ENCODE assay signal across 8 mouse cellular contexts in the genomic region with DNA sequence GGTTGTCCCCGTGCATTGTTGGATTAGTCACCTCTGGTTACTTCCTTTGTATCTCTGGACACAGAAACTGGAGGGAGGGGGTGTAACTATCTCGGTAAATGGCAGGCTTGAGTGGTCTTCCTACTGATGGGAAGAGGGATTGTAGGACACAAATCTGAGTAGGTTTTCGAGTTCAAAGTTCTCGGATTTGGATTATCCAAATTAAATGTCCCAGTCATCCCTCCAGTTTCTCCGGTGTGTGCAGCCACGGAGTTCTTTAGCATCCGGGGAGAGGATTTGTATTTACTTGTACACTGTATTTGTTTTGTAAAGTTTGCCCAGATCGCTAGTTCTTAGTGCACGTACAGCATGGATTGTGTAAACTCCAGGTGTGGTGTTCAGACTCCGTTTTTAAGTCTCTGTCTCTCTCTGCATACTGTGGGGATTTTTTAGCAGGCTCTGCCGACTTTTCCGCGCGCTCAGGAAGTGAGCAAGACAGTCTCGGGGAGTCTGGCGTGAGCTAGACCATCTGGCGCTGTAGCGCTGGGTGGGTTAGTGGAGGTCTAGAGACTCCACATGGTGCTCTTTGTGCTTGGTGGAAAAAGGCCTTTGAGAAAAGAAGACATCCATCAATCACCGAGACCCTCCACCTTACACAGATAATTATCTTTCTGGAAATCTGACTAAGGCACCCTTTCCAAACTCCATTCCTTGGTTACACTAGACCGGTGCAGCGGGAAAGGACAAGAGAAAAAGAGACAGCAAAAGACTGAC. TPM values are rescaled to one million over a fixed set of nuclear protein-coding genes. Genes with fewer than 3 reads are reported as not detected.
A peak's percentile ranks its signal among the peaks of the same experiment; 100 is the strongest.
DNase-seq lines count a peak whose midpoint lies in the region; ATAC-seq and TF ChIP-seq lines count a peak whose summit lies in the region.

No protein-coding gene starts in this region.

- intact Hi-C loops in heart, adult 2 months (cut with DNase I) = loop anchor here (5.0 kb wide), 2 partner anchors 41 to 454 kb away; a partner anchor contains a TSS

- TF ChIP-seq CTCF in heart, adult 2 months (IDR thresholded peaks at IDR 0.05) = no peak

- H3K4me2 ChIP-seq in lung, embryonic 15.5 days = peak overlapping the region; percentile 80

- no peak for DNase-seq in frontal cortex, postnatal 25 days (ENCODE audit: low spot score in 2 of 2)
- DNase-seq in heart, adult 2 months = peak; percentile 36 to 46
- peak; percentile 17 for DNase-seq in kidney, adult 9 months
- DNase-seq in right cerebral cortex, adult 2 months (ENCODE audit: low spot score in 2 of 2) = peak; percentile 53 to 57
- no peak for DNase-seq in MN1 (ENCODE audit: low spot score)

- H3K27ac ChIP-seq in brown adipose tissue, adult 24 weeks (replicated peaks; ENCODE audit: low read depth, low read length) = no peak overlapping the region
- H3K27ac ChIP-seq in heart, adult 2 months = peak overlapping the region; percentile 82
- H3K27ac ChIP-seq in lung, embryonic 15.5 days = no peak overlapping the region

- no peak for TF ChIP-seq EP300 in heart, adult 2 months (IDR thresholded peaks at IDR 0.05; ENCODE audit: insufficient read depth, low read depth, low read length)

- peaks cover 6% of the 10 kb centered on the region for H3K4me1 ChIP-seq in brown adipose tissue, adult 24 weeks (ENCODE audit: control insufficient read depth, insufficient read depth, insufficient read length, low read length)
- H3K4me1 ChIP-seq in heart, adult 2 months (ENCODE audit: control insufficient read depth, insufficient read depth, low read length) = peaks cover 1% of the 10 kb centered on the region; the same call in 1 of the 2 replicates
- H3K4me1 ChIP-seq in lung, embryonic 15.5 days = peaks cover 25% of the 10 kb centered on the region

- H3K4me3 ChIP-seq in brown adipose tissue, adult 24 weeks (ENCODE audit: insufficient read depth, low read depth, low read length) = peak overlapping the region; percentile 61
- peak overlapping the region; percentile 76 for H3K4me3 ChIP-seq in heart, adult 2 months
- H3K4me3 ChIP-seq in lung, embryonic 15.5 days = peak overlapping the region; percentile 55

- H3K9me3 ChIP-seq in lung, embryonic 15.5 days = no peaks in the 10 kb centered on the region

- no peaks in the 10 kb centered on the region for H3K79me2 ChIP-seq in heart, adult 2 months (replicated peaks; ENCODE audit: control insufficient read depth, insufficient read depth, low read length)

- H3K36me3 ChIP-seq in heart, adult 2 months (ENCODE audit: control insufficient read depth, insufficient read depth, low read length) = no peaks in the 10 kb centered on the region
- no peaks in the 10 kb centered on the region for H3K36me3 ChIP-seq in lung, embryonic 15.5 days

- no peak for TF ChIP-seq POLR2A in heart, adult 2 months (IDR thresholded peaks at IDR 0.05; ENCODE audit: insufficient read depth, low read depth, low read length)

- 4% methylated on average over 21 of the region's 21 CpGs for WGBS in heart, adult 2 months
- WGBS in lung, embryonic 15.5 days = under 1% methylated on average over 21 of the region's 21 CpGs

- H3K27me3 ChIP-seq in heart, adult 2 months (ENCODE audit: control insufficient read depth, insufficient read depth, low read length) = peaks cover 3% of the 10 kb centered on the region; the same call in 1 of the 2 replicates
- H3K27me3 ChIP-seq in lung, embryonic 15.5 days = peaks cover 68% of the 10 kb centered on the region

- ATAC-seq in frontal cortex, adult (ENCODE audit: low TSS enrichment) = peak; percentile 31; the same call in 1 of the 2 replicates
- no peak for ATAC-seq in lung, embryonic 15.5 days (ENCODE audit: borderline replicate concordance, extremely low read depth, low FRiP score, low TSS enrichment)

- peak overlapping the region; percentile 26 for H3K9ac ChIP-seq in heart, adult 2 months (ENCODE audit: low read depth, low read length)
- H3K9ac ChIP-seq in lung, embryonic 15.5 days = no peak overlapping the region; the same call in 1 of the 2 replicates

RNA-seq across cellular contexts. Expression of a gene that starts 1.0 kb away (rescaled TPM):
- 0.67 and 2.0 TPM in 2 replicates for polyA plus RNA-seq in brown adipose tissue, adult 24 weeks (2012; ENCODE audit: insufficient read depth, insufficient read length, missing spikeins)
- total RNA-seq in heart, adult 2 months (2021) = 1 to 10 TPM; 3.8 to 6.8 TPM
- 7.0 and 8.3 TPM in 2 replicates for polyA plus RNA-seq in heart, adult 2 months (2012; rRNA removed)
- polyA plus RNA-seq in lung, embryonic 15.5 days (2015; fragmentation: Nextera tagmentation; extraction: Ambion mirVana) = 3.5 and 3.8 TPM in 2 replicates

RNA-seq across cellular contexts. Expression of a gene that starts 40.5 kb away (rescaled TPM):
- 11.1 and 20.7 TPM in 2 replicates for polyA plus RNA-seq in brown adipose tissue, adult 24 weeks (2012; ENCODE audit: insufficient read depth, insufficient read length, missing spikeins)
- total RNA-seq in heart, adult 2 months (2021) = 1 to 10 TPM; 3.4 to 4.7 TPM
- 1.2 and 1.5 TPM in 2 replicates for polyA plus RNA-seq in heart, adult 2 months (2012; rRNA removed)
- polyA plus RNA-seq in lung, embryonic 15.5 days (2015; fragmentation: Nextera tagmentation; extraction: Ambion mirVana) = 9.5 and 10.1 TPM in 2 replicates

Comparison
In these comparisons a context has a peak if more than half of its experiments do, and no peak if none do; other contexts are left out.
1. DNase-seq: peak in heart, adult 2 months (2 of 2), kidney, adult 9 months (single experiment) and right cerebral cortex, adult 2 months (2 of 2); none in frontal cortex, postnatal 25 days (0 of 2) and MN1 (single experiment).
2. Peak in every context shown above with its lines, with median percentiles within 50 percentile points of each other: H3K4me3 ChIP-seq.